Comparison of ENCODE assay signal across 5 mouse cellular contexts in genomic region chr14:19170300-19171022, GRCm38 (mm10).
A peak's percentile ranks its signal among the peaks of the same experiment; 100 is the strongest.
DNase-seq lines count a peak whose midpoint lies in the region; ATAC-seq and TF ChIP-seq lines count a peak whose summit lies in the region.
"Not testable (repeated sequence)": the region's sequence is repeated elsewhere in the genome, so short reads cannot be mapped to it uniquely, and the experiment has no call there.

No protein-coding gene starts in this region.

- not testable (repeated sequence) for H3K9me3 ChIP-seq in intestine, embryonic 14.5 days (ENCODE audit: control insufficient read depth, low read length); intestine, postnatal 0 days (ENCODE audit: control insufficient read depth); liver, embryonic 11.5 days (ENCODE audit: control insufficient read depth, low read length); liver, embryonic 16.5 days (replicated peaks; ENCODE audit: control insufficient read depth, low read length); stomach, embryonic 15.5 days

- not testable (repeated sequence) for H3K4me2 ChIP-seq in intestine, embryonic 14.5 days (ENCODE audit: low read length); intestine, postnatal 0 days (replicated peaks; ENCODE audit: low read depth); liver, embryonic 11.5 days; liver, embryonic 16.5 days (ENCODE audit: low read depth, low read length); stomach, embryonic 15.5 days

- ATAC-seq in intestine, embryonic 14.5 days (replicated peaks; ENCODE audit: low FRiP score, low TSS enrichment, low read depth) = peak; percentile 78
- ATAC-seq in intestine, postnatal 0 days = peak; percentile 94
- peak; percentile 43 for ATAC-seq in liver, embryonic 11.5 days (replicated peaks; ENCODE audit: low FRiP score)
- ATAC-seq in liver, embryonic 16.5 days (ENCODE audit: low read depth) = peak; percentile 47; the same call in 1 of the 2 replicates
- ATAC-seq in stomach, embryonic 15.5 days (ENCODE audit: insufficient read depth, low FRiP score, low read depth) = peak; percentile 56; the same call in 1 of the 2 replicates

- not testable (repeated sequence) for H3K4me1 ChIP-seq in intestine, embryonic 14.5 days (replicated peaks; ENCODE audit: control insufficient read depth, insufficient read depth, low read length); intestine, postnatal 0 days (replicated peaks; ENCODE audit: control insufficient read depth, insufficient read depth, low read length); liver, embryonic 11.5 days (replicated peaks; ENCODE audit: control insufficient read depth, insufficient read depth, low read length); liver, embryonic 16.5 days (ENCODE audit: control insufficient read depth, low read depth, low read length); stomach, embryonic 15.5 days

- H3K27ac ChIP-seq in intestine, embryonic 14.5 days (ENCODE audit: low read depth); intestine, postnatal 0 days (ENCODE audit: low read depth, low read length); liver, embryonic 11.5 days (ENCODE audit: low read depth, low read length); liver, embryonic 16.5 days (ENCODE audit: low read length); stomach, embryonic 15.5 days: not testable (repeated sequence)

- H3K36me3 ChIP-seq in intestine, embryonic 14.5 days (ENCODE audit: control insufficient read depth, insufficient read depth, low read length); intestine, postnatal 0 days (ENCODE audit: control insufficient read depth, insufficient read depth); liver, embryonic 11.5 days (ENCODE audit: control insufficient read depth, insufficient read depth, low read length); liver, embryonic 16.5 days (ENCODE audit: control insufficient read depth, insufficient read depth); stomach, embryonic 15.5 days: not testable (repeated sequence)

- not testable (repeated sequence) for H3K9ac ChIP-seq in intestine, embryonic 14.5 days (ENCODE audit: low read length); intestine, postnatal 0 days (ENCODE audit: low read depth, low read length); liver, embryonic 11.5 days (ENCODE audit: low read depth, low read length); liver, embryonic 16.5 days (ENCODE audit: low read depth, low read length); stomach, embryonic 15.5 days

- not testable (repeated sequence) for H3K4me3 ChIP-seq in intestine, embryonic 14.5 days (ENCODE audit: low read depth, low read length); intestine, postnatal 0 days (ENCODE audit: low read depth, low read length); liver, embryonic 11.5 days (ENCODE audit: low read depth, low read length); liver, embryonic 16.5 days (ENCODE audit: low read depth, low read length); stomach, embryonic 15.5 days (replicated peaks)

- not testable (repeated sequence) for TF ChIP-seq CTCF in intestine, postnatal 0 days (IDR thresholded peaks at IDR 0.05; ENCODE audit: low read depth)

- DNase-seq in intestine, embryonic 14.5 days (ENCODE audit: low spot score); liver, embryonic 11.5 days (ENCODE audit: low spot score): not testable (repeated sequence)

- WGBS in intestine, embryonic 14.5 days = 58% methylated on average over 4 of the region's 4 CpGs
- 40% methylated on average over 4 of the region's 4 CpGs for WGBS in intestine, postnatal 0 days
- WGBS in liver, embryonic 11.5 days = 80% methylated on average over 4 of the region's 4 CpGs
- WGBS in liver, embryonic 16.5 days (ENCODE audit: insufficient replicate concordance) = 48% methylated on average over 4 of the region's 4 CpGs
- WGBS in stomach, embryonic 15.5 days = 54% methylated on average over 4 of the region's 4 CpGs

- not testable (repeated sequence) for H3K27me3 ChIP-seq in intestine, embryonic 14.5 days (replicated peaks; ENCODE audit: control insufficient read depth, insufficient read depth, low read length); intestine, postnatal 0 days (replicated peaks; ENCODE audit: control insufficient read depth, insufficient read depth, low read length); liver, embryonic 11.5 days (replicated peaks; ENCODE audit: control insufficient read depth, insufficient read depth, low read length); liver, embryonic 16.5 days (ENCODE audit: control insufficient read depth, insufficient read depth, low read depth, low read length); stomach, embryonic 15.5 days (replicated peaks)

Comparison
In these comparisons a context has a peak if more than half of its experiments do, and no peak if none do; other contexts are left out.
1. ATAC-seq: peak in every context shown above with its lines; median percentile 94 in intestine, postnatal 0 days; 78 in intestine, embryonic 14.5 days; 56 in stomach, embryonic 15.5 days; 47 in liver, embryonic 16.5 days; 43 in liver, embryonic 11.5 days.